Mouse (Mus musculus): ENCODE measurements around the gene Lamc3. TPM values are rescaled to one million over a fixed set of nuclear protein-coding genes. Genes with fewer than 3 reads are reported as not detected.

The Lamc3 gene
- polyA plus RNA-seq, 1 experiment from 2014 or later, result 1.7 TPM

DNA sequence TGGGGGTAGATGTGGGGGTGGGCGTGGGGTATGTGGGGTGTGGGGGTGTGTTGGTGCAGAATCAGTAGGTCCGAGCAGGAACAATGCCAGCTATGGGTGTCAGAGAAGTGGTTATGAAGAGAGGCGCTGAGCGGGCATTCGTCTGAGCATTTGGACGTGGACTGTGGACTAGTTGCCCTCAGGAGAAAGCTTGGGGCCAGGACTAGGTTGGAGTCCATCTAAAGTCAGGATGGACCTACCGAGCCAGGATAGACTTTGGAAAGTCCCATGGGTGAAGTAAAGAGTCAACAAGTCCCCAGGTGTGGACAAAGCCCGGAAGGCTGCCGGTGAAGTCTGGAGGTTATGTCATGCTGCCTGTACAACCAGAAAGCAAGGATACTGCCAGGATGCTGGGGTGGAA lies 22.2 kb upstream of the Lamc3 start:
- no peaks in the 10 kb centered on the region for H3K36me3 ChIP-seq
- H3K27me3 ChIP-seq (ENCODE audit: insufficient read depth, poor library complexity, severe bottlenecking), result peaks cover 33% of the 10 kb centered on the region
- no peak for DNase-seq (ENCODE audit: low spot score)
- no peak overlapping the region for H3K4me3 ChIP-seq
- no peak overlapping the region for H3K27ac ChIP-seq
- H3K9me3 ChIP-seq, result no peaks in the 10 kb centered on the region
- H3K4me1 ChIP-seq, result peaks cover 8% of the 10 kb centered on the region
- 82% methylated on average over 9 of the region's 9 CpGs for WGBS

DNA sequence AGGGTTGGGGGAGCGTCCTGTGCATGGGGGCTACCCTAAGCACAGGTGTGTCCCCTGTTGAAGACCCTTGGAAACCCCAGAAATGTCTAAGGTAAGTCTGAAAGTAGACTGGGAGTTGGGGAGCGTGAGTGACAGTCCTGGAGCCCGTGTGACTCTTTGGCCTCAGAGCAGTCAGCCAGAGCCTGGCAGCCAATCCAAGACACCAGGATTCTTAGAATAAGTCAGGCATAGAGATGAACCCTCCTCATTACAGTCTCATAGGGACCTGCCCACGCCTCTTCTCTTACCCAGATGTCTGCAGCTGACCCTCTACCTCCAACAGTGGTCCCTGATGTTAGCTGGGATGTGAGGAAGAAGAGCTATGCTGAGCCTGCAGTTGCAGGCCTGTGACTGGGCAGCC lies 21.8 kb upstream of the Lamc3 start:
- no peaks in the 10 kb centered on the region for H3K9me3 ChIP-seq
- H3K4me1 ChIP-seq, result peaks cover 6% of the 10 kb centered on the region
- H3K36me3 ChIP-seq, result no peaks in the 10 kb centered on the region
- peaks cover 28% of the 10 kb centered on the region; the same call in 1 of the 2 replicates for H3K27me3 ChIP-seq (ENCODE audit: insufficient read depth, poor library complexity, severe bottlenecking)
- no peak overlapping the region for H3K4me3 ChIP-seq
- 63% methylated on average over 4 of the region's 4 CpGs for WGBS
- H3K27ac ChIP-seq, result no peak overlapping the region
- DNase-seq (ENCODE audit: low spot score), result no peak

DNA sequence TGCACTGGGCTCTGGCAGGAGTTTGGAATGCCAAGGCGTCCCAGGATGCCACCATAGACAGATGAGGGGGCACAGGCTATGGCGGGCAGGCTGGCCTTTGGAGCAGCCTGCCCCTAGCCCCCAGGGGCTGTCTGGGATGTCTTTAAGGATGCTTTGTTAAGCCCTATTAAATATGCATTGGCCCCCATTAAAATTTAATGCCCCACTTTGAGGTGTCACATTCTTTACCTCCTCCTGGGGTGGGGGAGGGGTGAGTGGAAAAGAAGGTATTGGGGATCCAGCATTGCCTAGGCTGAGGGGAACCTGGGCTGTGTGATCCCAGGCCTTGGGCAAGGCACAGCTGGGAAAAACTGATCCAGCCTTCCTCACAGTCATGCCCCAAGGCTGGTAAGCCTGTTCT lies 21.3 kb upstream of the Lamc3 start:
- no peak overlapping the region for H3K4me3 ChIP-seq
- peaks cover 6% of the 10 kb centered on the region for H3K4me1 ChIP-seq
- no peaks in the 10 kb centered on the region for H3K36me3 ChIP-seq
- 49% methylated on average over 2 of the region's 2 CpGs for WGBS
- H3K27me3 ChIP-seq (ENCODE audit: insufficient read depth, poor library complexity, severe bottlenecking), result peaks cover 24% of the 10 kb centered on the region; the same call in 1 of the 2 replicates
- H3K9me3 ChIP-seq, result no peaks in the 10 kb centered on the region
- DNase-seq (ENCODE audit: low spot score), result no peak
- H3K27ac ChIP-seq, result no peak overlapping the region

DNA sequence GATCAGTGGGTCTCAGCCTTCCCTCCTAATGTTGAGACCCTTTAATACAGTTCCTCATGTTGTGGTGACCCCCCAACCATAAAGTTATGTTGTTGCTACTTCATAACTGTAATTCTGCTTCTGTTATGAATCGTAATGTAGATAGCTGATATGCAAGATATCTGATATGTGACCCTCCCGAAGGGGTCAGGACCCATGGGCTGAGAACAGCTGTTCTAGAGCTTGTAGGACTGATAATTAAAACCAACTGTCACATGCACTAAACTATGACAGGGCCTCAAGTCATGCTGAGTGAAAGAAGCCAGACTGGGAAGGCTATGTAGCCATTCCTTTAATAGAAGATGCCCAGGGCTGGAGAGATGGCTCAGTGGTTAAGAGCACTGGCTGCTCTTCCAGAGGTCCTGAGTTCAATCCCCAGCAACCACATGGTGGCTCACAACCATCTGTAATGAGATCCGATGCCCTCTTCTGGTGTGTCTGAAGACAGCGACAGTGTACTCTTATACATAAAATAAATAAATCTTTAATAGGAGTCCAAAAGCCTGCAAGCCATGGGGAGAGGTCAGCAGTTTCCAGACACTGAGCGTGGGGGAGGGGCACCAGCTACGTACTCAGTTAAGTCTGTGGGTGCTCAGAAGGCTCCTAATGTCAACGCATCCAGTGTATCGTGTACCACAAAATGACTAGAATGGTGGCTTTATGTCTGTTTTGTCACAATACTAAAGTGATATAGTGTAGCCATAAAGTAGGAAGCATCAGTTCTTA lies 19.1 kb upstream of the Lamc3 start:
- Histone ChIP-seq H3K4me1 (peaks cover 6% of the 10 kb centered on the region), H3K9me3 (no peaks in the 10 kb centered on the region), H3K36me3 (no peaks in the 10 kb centered on the region), H3K27ac (no peak overlapping the region), H3K27me3 (ENCODE audit: insufficient read depth, poor library complexity, severe bottlenecking) (peaks cover 9% of the 10 kb centered on the region; the same call in 1 of the 2 replicates), H3K4me3 (no peak overlapping the region)
- 83% methylated on average over 8 of the region's 8 CpGs for WGBS
- DNase-seq (ENCODE audit: low spot score), result no peak

DNA sequence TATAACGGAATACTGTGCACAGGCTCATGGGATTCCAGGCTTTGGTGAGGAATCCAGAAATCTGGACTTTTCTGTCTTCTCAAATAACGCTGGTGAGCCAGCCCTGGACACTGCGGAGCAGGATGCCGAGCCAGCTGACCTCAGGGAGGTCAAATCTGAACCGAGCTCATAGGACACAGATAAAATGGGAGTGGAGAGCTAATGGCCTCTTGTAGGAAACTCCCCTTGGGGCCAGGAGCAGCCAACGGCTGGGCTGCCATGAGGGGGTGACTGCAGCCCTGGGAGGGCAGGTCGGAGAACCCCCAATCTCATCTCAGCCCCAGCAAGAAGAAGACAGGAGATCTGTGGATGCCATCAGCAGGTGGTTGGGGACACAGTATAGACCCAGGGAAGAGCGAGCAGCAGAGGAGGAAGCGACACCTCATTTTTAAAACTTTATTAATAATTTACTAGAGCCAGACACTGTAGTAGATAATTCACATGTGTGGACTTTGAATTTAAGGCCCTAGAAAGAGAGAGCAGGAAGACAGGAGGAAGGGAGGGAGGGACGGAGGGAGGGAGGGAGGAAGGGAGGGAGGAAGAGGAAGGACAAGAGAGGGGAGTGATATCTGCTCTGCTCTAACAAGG lies 18.4 kb upstream of the Lamc3 start:
- DNase-seq (ENCODE audit: low spot score), result no peak
- H3K9me3 ChIP-seq, result no peaks in the 10 kb centered on the region
- 56% methylated on average over 10 of the region's 10 CpGs for WGBS
- peaks cover 6% of the 10 kb centered on the region for H3K4me1 ChIP-seq
- no peak overlapping the region for H3K27ac ChIP-seq
- H3K27me3 ChIP-seq (ENCODE audit: insufficient read depth, poor library complexity, severe bottlenecking), result 0 out of 2 replicates have a peak, but pooled peaks cover 2% of the 10 kb centered on the region
- no peak overlapping the region for H3K4me3 ChIP-seq
- H3K36me3 ChIP-seq, result no peaks in the 10 kb centered on the region

DNA sequence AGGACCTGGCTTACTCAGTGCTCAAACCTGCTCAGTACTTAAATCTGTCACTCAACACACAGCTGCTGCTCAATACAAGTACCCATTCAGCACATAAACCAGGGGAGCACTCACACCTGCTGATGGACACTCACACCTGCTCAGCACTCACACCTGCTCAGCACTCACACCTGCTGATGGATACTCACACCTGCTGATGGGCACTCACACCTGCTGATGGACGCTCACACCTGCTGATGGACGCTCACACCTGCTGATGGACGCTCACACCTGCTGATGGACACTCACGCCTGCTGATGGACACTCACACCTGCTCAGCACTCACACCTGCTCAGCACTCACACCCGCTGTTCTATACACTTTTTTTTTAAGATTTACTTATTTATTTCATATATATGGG lies 17.4 kb upstream of the Lamc3 start:
- H3K4me3 ChIP-seq, result no peak overlapping the region
- peaks cover 9% of the 10 kb centered on the region for H3K27me3 ChIP-seq (ENCODE audit: insufficient read depth, poor library complexity, severe bottlenecking)
- WGBS, result 89% methylated on average over 5 of the region's 5 CpGs
- H3K4me1 ChIP-seq, result peaks cover 9% of the 10 kb centered on the region
- no peak for DNase-seq (ENCODE audit: low spot score)
- no peaks in the 10 kb centered on the region for H3K9me3 ChIP-seq
- H3K27ac ChIP-seq, result no peak overlapping the region
- no peaks in the 10 kb centered on the region for H3K36me3 ChIP-seq

DNA sequence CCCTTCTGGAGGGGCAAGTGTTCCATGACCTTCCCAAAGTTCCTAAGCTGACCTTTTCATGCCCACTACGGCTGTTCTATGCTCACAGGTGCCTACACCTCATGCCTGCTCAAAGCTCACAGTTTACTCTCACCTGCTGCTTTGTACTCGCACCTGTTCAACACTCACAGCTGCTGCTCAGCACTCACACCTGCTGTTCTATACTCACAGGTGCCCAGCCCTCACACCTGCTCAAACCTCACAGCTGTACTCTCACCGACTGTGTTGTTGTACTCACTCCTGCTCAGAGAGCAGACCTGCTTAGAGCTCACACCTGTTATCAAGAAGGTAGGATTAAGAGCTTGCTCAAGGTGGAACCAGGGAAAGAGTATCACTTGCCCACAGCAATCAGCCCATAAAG lies 16.4 kb upstream of the Lamc3 start:
- Histone ChIP-seq H3K27ac (no peak overlapping the region), H3K27me3 (ENCODE audit: insufficient read depth, poor library complexity, severe bottlenecking) (peaks cover 19% of the 10 kb centered on the region), H3K36me3 (no peaks in the 10 kb centered on the region), H3K4me3 (no peak overlapping the region), H3K9me3 (no peaks in the 10 kb centered on the region), H3K4me1 (peaks cover 9% of the 10 kb centered on the region; the same call in 1 of the 2 replicates)
- no peak for DNase-seq (ENCODE audit: low spot score)
- 54% methylated on average over 3 of the region's 3 CpGs for WGBS

DNA sequence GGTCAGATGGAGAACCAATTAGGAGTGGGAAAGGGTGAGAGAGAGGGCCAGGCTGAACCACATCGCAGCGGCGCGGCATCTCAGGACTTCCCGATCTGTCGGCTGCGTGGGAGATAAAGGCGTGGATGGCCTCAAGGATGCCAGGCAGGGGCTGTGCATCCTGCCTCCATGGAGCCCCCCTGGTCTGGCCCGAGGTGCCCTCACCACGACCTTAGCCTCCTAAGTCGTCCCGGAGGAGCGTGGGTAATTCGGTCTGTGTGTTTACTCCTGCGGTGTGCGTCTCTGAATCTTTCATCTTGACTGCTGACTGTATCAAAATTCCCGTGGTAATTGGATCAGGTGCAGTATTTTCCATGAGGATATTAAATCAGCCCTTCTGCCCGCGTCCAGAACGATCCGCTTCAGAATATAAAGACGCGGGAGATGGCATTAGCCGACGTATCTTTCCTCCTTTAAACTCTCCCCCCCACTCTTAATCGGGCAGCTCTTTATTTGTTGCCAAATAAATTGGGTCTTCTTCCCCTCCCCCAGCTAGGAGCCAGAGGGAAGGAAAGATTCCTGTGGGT lies 12.7 kb upstream of the Lamc3 start:
- Histone ChIP-seq H3K36me3 (no peaks in the 10 kb centered on the region), H3K4me3 (no peak overlapping the region), H3K27me3 (ENCODE audit: insufficient read depth, poor library complexity, severe bottlenecking) (peaks cover 52% of the 10 kb centered on the region), H3K9me3 (no peaks in the 10 kb centered on the region), H3K4me1 (peaks cover 8% of the 10 kb centered on the region), H3K27ac (no peak overlapping the region)
- 77% methylated on average over 26 of the region's 26 CpGs for WGBS
- no peak for DNase-seq (ENCODE audit: low spot score)

DNA sequence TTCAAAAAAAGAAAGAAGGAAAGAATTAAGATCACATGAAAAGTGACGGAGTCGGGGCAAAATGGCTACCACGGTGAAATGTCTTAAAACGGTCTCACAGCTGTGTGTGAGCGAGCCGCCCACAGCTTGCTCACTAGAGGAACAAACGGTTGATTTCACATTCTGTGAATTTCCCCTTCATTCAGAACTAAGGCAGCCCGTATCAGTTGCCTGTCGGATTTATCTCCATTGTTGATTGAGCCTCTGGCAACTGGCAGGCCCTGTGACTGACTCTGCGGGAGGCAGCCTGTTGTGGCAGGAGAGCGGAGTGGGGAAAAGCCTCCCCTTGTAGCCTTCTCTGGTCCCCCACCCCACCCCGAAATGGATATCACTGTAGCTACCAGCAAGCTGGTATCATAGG lies 10.6 kb upstream of the Lamc3 start:
- 9% methylated on average over 12 of the region's 12 CpGs for WGBS
- peaks cover 17% of the 10 kb centered on the region for H3K4me1 ChIP-seq
- no peak for DNase-seq (ENCODE audit: low spot score)

DNA sequence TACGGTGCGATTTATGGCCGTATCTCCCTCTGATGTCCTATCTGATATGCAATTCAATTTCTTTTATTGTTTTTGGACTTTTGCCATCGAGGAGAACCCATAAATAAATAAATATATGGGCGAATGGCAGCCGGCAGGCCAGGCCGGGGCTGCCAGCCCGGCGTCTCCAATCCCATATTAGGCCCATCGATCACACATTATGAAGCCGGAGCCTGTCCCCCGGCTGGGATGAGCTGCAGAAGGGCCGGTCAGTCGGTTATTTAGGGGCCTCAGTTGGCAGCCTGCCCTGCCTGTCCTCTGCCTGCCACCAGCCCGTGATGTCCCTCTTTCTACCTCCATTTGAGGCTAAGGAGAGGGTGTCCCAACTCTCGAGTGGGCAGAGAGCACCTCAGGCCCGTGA lies 8.5 kb upstream of the Lamc3 start:
- H3K4me3 ChIP-seq, result no peak overlapping the region
- no peaks in the 10 kb centered on the region for H3K9me3 ChIP-seq
- no peak for DNase-seq (ENCODE audit: low spot score)
- H3K27ac ChIP-seq, result no peak overlapping the region
- peaks cover 17% of the 10 kb centered on the region for H3K4me1 ChIP-seq
- no peaks in the 10 kb centered on the region for H3K36me3 ChIP-seq
- H3K27me3 ChIP-seq (ENCODE audit: insufficient read depth, poor library complexity, severe bottlenecking), result peaks cover 95% of the 10 kb centered on the region
- 83% methylated on average over 17 of the region's 17 CpGs for WGBS

More for the DNA sequence above, 10.6 kb upstream of the Lamc3 start:
- Histone ChIP-seq H3K9me3 (no peaks in the 10 kb centered on the region), H3K36me3 (no peaks in the 10 kb centered on the region), H3K27me3 (ENCODE audit: insufficient read depth, poor library complexity, severe bottlenecking) (peaks cover 73% of the 10 kb centered on the region), H3K27ac (no peak overlapping the region), H3K4me3 (no peak overlapping the region)

DNA sequence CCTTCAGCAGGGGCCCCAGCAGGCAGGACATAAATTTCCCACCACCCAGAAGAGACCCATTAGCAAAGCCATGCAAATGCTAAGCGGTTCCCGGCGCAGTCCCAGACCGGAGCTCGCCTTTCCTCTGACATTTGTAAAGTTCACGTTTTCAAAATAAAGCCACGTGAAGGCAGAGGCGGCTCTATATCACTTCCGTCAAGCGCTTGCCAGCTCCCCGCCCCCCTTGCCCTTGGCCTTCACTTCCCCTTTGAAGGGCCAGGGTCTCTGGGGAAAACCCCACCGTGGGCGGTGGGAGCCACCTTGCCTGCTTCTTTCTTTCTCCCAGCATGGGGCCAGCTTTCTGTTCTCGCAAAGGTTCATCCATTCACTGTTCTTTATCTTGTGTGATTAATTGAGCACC lies 6.2 kb upstream of the Lamc3 start:
- WGBS, result 6% methylated on average over 14 of the region's 14 CpGs
- H3K9me3 ChIP-seq, result no peaks in the 10 kb centered on the region
- DNase-seq (ENCODE audit: low spot score), result no peak
- H3K4me3 ChIP-seq, result peak overlapping the region; percentile 12
- H3K36me3 ChIP-seq, result no peaks in the 10 kb centered on the region
- H3K4me1 ChIP-seq, result peaks cover 14% of the 10 kb centered on the region
- H3K27me3 ChIP-seq (ENCODE audit: insufficient read depth, poor library complexity, severe bottlenecking), result peaks cover 97% of the 10 kb centered on the region
- no peak overlapping the region for H3K27ac ChIP-seq

DNA sequence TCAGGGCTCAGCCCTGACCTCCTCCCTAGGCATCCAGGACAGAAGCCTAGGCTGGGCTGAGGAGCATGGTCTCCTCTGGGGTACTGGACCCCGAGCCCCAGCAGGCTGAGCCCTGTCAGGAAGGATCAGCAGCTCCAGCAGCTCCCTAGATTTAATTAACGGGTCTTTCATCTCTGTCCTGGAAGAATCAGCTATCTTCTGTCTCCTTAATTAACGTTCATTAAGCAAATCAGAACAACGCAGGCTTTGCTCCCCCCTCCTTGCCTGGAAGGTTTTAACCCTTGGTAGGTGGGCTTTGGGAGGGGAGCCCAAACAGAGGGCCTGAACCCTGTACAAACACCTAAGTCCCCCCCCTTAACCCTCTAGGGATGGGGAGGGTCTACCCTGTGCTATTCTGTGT lies 4.0 kb upstream of the Lamc3 start:
- H3K4me1 ChIP-seq, result peaks cover 20% of the 10 kb centered on the region
- H3K4me3 ChIP-seq, result no peak overlapping the region
- no peak for DNase-seq (ENCODE audit: low spot score)
- H3K27me3 ChIP-seq (ENCODE audit: insufficient read depth, poor library complexity, severe bottlenecking), result peaks cover 100% of the 10 kb centered on the region
- 18% methylated on average over 4 of the region's 4 CpGs for WGBS
- 0 out of 2 replicates have a peak overlapping the region, but pooled peaks have one; percentile 11 for H3K27ac ChIP-seq
- H3K36me3 ChIP-seq, result no peaks in the 10 kb centered on the region
- no peaks in the 10 kb centered on the region for H3K9me3 ChIP-seq

DNA sequence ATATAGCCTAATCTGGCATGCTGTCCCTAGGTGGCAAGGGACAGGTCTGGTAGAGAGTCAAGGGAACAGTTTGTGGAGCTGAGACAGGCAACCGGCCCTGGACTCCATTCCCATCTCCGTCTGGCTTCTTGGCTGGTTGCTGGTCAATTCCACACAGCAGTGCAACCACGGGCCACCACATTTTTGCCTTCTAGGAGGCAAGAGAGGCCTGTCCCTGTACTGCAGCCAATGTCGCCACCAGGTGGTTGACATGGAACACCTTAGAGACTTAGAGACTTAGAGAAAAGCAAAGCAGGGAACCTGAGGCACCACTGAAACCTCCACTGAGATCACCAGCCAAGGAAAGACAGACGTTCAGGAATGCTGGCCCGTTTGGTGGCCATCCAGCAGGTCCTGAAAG lies 2.3 kb upstream of the Lamc3 start:
- H3K27me3 ChIP-seq (ENCODE audit: insufficient read depth, poor library complexity, severe bottlenecking), result peaks cover 100% of the 10 kb centered on the region
- H3K36me3 ChIP-seq, result no peaks in the 10 kb centered on the region
- no peak for DNase-seq (ENCODE audit: low spot score)
- H3K9me3 ChIP-seq, result no peaks in the 10 kb centered on the region
- no peak overlapping the region for H3K4me3 ChIP-seq
- H3K27ac ChIP-seq, result no peak overlapping the region
- H3K4me1 ChIP-seq, result peaks cover 20% of the 10 kb centered on the region
- 18% methylated on average over 6 of the region's 6 CpGs for WGBS
